Mouse (Mus musculus) heart, postnatal 4 days (tissue): ENCODE results near the gene Pigu. TPM values are rescaled to one million over a fixed set of nuclear protein-coding genes. Genes with fewer than 3 reads are reported as not detected.

Source experiments
- DNase-seq: peaks from one replicate; pipeline ENCODE4 v3.0.0; 2021
- total RNA-seq, 2 experiments: library from RNA; stranded (reverse); gene quantifications; 2 replicates each; pipeline ENCODE4 v1.2.3; 2021

Pigu gene
- total RNA-seq = 10 to 100 TPM; 39.4 to 42.7 TPM

- DNase-seq = peak; percentile 93
These were observed at the start of gene Pigu for GRCm38 (mm10) chr2:155356971-155357591. Gene Pigu (minus strand): TSS chr2:155357430.

- DNase-seq = no peak
These were observed 47.4 kb upstream of the Pigu start for GRCm38 (mm10) chr2:155404635-155405034.

- no peak for DNase-seq
These were observed 44.7 kb upstream of the Pigu start for GRCm38 (mm10) chr2:155401926-155402325.

GRCm38 (mm10) chr2:155400276-155400675 is 43.0 kb upstream of the Pigu start:
- peak; percentile 62 for DNase-seq

- no peak for DNase-seq
These were observed 37.4 kb upstream of the Pigu start for GRCm38 (mm10) chr2:155394586-155394985.

GRCm38 (mm10) chr2:155388573-155388972 is 31.3 kb upstream of the Pigu start:
- DNase-seq = no peak

- DNase-seq = no peak
These were observed 29.8 kb upstream of the Pigu start for GRCm38 (mm10) chr2:155387052-155387451.

GRCm38 (mm10) chr2:155386534-155386899 is 29.3 kb upstream of the Pigu start:
- DNase-seq = no peak

GRCm38 (mm10) chr2:155385731-155386533 is 28.7 kb upstream of the Pigu start:
- DNase-seq = peak; percentile 23

- DNase-seq = peak; percentile 88
These were observed 27.9 kb upstream of the Pigu start for GRCm38 (mm10) chr2:155385090-155385489.

- DNase-seq = peak; percentile 79
These were observed 25.7 kb upstream of the Pigu start for GRCm38 (mm10) chr2:155382791-155383438.

- no peak for DNase-seq
These were observed 25.1 kb upstream of the Pigu start for GRCm38 (mm10) chr2:155382332-155382700.

- peak; percentile 99 for DNase-seq
These were observed 24.6 kb upstream of the Pigu start for GRCm38 (mm10) chr2:155381643-155382331.

GRCm38 (mm10) chr2:155381060-155381437 is 23.8 kb upstream of the Pigu start:
- DNase-seq = no peak

- DNase-seq = no peak
These were observed 23.2 kb upstream of the Pigu start, which contains the start of gene Trp53inp2 for GRCm38 (mm10) chr2:155380261-155381059. Gene Trp53inp2 (plus strand): TSS chr2:155381059.

GRCm38 (mm10) chr2:155376191-155376590 is 19.0 kb upstream of the Pigu start:
- DNase-seq = no peak

- DNase-seq = no peak
These were observed 17.3 kb upstream of the Pigu start for GRCm38 (mm10) chr2:155374521-155374920.

- no peak for DNase-seq
These were observed 16.7 kb upstream of the Pigu start for GRCm38 (mm10) chr2:155373886-155374285.

- no peak for DNase-seq
These were observed 16.1 kb upstream of the Pigu start for GRCm38 (mm10) chr2:155373302-155373701.

GRCm38 (mm10) chr2:155372451-155372850 is 15.2 kb upstream of the Pigu start:
- DNase-seq = peak; percentile 62

- DNase-seq = peak; percentile 74
These were observed 12.2 kb upstream of the Pigu start for GRCm38 (mm10) chr2:155369333-155369883.
